Mouse (Mus musculus): ENCODE measurements around the gene AC161166.1. TPM values are rescaled to one million over a fixed set of nuclear protein-coding genes. Genes with fewer than 3 reads are reported as not detected.
A peak's percentile ranks its signal among the peaks of the same experiment; 100 is the strongest.

The AC161166.1 gene
- 2.1 and 2.2 TPM in 2 replicates for polyA plus RNA-seq (2015; fragmentation: Nextera tagmentation; extraction: Ambion mirVana)

DNA sequence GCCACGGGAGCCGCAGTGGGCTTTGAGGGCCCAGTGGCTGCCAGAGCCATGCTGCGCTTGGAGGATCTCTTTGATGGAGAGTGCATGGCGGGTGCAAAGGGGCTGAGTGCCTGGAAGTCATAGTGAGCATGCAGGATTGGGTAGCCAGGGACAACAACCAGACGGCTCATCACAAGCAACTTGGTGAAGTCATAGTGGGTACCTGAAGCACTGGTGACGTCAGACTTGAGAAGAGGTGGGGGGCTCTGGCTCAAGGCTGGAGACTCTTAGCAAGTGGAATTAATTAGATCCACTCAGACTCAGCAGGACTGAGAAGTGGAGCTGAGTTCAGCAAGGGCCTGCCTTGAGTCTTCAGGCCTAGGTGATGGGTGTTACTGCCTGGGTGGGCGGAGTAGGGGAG is at the start of gene AC161166.1:
Gene AC161166.1, minus strand, starts transcription at position 101 of the 400 bp plus-strand sequence.
- H3K9ac ChIP-seq: no peak within 1 kb of the TSS
- ATAC-seq (replicated peaks): no peak
- peaks cover 21% of the 10 kb centered on the region for H3K36me3 ChIP-seq (replicated peaks)
- no peak within 1 kb of the TSS for H3K27ac ChIP-seq
- 91% methylated on average over 7 of the region's 7 CpGs for WGBS
- no peaks in the 10 kb centered on the region for H3K27me3 ChIP-seq (replicated peaks)
- peaks cover 27% of the 10 kb centered on the region for H3K4me1 ChIP-seq
- H3K4me2 ChIP-seq: no peak within 1 kb of the TSS
- H3K4me3 ChIP-seq: no peak within 1 kb of the TSS
- no peaks in the 10 kb centered on the region for H3K9me3 ChIP-seq

DNA sequence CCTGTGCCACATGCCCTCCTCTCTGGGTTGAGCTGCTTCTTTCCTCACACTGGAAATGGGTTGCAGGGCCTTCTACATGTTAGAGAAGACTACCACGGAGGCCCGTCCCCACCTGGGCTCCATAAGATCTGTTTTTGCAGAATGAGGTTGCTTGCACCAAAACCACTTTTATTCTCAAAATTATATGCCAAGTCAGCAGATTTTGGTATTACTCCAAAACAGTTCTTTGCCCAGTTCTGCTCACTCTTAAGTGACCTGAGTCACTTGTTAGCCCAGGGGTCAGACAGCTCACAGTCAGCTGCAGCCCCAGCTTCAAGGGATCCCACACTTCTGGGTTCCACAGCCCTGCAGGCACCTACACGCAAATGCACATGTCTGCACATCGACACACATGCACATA is 49.2 kb upstream of the AC161166.1 start:
- 0 out of 2 replicates have a peak, but pooled peaks cover 9% of the 10 kb centered on the region for H3K36me3 ChIP-seq (replicated peaks)
- H3K27me3 ChIP-seq (replicated peaks): no peaks in the 10 kb centered on the region
- H3K9ac ChIP-seq: no peak overlapping the region
- H3K4me1 ChIP-seq: no peaks in the 10 kb centered on the region
- no peak overlapping the region for H3K4me2 ChIP-seq
- H3K9me3 ChIP-seq: no peaks in the 10 kb centered on the region
- no peak overlapping the region for H3K4me3 ChIP-seq
- no peak for ATAC-seq (replicated peaks)
- WGBS: 95% methylated on average over 4 of the region's 4 CpGs
- no peak overlapping the region for H3K27ac ChIP-seq

DNA sequence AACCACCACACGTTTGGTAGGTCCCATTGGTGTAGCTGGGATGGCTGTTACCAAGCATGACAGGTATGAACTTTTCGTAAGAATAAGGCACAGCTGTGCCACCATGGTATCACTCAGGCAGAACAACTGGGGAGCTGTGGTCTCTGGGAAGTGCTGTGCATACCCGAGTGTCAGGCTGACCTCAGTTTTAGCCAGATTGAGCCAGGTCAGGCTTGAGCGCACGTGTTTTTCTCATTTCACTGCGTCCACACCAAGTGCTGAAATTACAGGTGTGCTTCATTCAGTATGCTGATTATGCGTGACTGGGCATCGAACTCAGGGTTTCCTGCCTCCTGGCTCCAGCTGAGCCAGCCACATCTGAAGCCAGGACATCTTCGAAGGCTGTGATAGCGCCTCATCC is 43.5 kb upstream of the AC161166.1 start:
- 96% methylated on average over 10 of the region's 10 CpGs for WGBS
- Histone ChIP-seq H3K9ac (no peak overlapping the region), H3K36me3 (replicated peaks) (peaks cover 3% of the 10 kb centered on the region; the same call in 1 of the 2 replicates), H3K27me3 (replicated peaks) (no peaks in the 10 kb centered on the region), H3K4me1 (no peaks in the 10 kb centered on the region), H3K4me2 (no peak overlapping the region), H3K4me3 (no peak overlapping the region), H3K27ac (no peak overlapping the region), H3K9me3 (no peaks in the 10 kb centered on the region)
- ATAC-seq (replicated peaks): no peak

DNA sequence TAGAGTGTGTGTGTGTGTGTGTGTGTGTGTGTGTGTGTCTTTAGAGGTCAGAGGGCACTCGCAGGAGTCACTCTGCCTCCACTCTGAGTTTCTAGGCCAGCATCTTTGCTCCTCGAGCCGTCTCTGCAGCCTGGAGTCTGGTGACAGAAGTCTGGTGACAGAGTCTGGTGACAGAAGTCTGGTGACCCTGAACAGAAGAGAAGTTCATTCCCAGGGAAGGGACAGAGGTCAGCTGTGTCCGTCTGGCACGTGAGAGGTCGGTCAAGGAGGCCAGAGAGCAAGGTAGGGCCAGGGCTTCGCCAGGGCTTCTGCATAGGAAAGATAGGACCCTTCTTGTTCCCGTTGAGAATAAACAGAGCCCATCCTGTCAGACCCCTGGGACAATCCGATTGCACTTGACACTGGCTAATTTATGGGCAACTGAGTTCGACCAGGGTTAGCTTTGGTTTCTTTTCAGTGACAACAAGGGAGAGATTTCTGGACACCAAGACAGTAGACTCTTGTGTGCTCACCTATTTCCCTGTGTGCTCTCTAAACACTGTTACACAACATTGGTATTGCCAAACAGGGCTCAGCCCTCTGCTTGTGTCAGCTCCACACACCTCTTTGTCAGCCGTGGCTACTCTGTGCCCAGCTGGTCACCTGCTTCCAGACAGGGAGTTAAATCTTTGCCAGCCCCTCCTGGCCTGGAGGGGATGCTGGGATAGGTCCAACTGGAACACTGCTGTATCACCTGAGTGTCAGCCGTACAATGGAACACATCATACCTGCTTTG is 39.9 kb upstream of the AC161166.1 start:
- H3K9ac ChIP-seq: no peak overlapping the region
- WGBS: 95% methylated on average over 12 of the region's 12 CpGs
- H3K27ac ChIP-seq: no peak overlapping the region
- H3K4me2 ChIP-seq: no peak overlapping the region
- no peaks in the 10 kb centered on the region; the same call in 1 of the 2 replicates for H3K36me3 ChIP-seq (replicated peaks)
- H3K4me1 ChIP-seq: peaks cover 8% of the 10 kb centered on the region
- ATAC-seq (replicated peaks): no peak
- no peaks in the 10 kb centered on the region for H3K9me3 ChIP-seq
- no peak overlapping the region for H3K4me3 ChIP-seq
- H3K27me3 ChIP-seq (replicated peaks): no peaks in the 10 kb centered on the region

DNA sequence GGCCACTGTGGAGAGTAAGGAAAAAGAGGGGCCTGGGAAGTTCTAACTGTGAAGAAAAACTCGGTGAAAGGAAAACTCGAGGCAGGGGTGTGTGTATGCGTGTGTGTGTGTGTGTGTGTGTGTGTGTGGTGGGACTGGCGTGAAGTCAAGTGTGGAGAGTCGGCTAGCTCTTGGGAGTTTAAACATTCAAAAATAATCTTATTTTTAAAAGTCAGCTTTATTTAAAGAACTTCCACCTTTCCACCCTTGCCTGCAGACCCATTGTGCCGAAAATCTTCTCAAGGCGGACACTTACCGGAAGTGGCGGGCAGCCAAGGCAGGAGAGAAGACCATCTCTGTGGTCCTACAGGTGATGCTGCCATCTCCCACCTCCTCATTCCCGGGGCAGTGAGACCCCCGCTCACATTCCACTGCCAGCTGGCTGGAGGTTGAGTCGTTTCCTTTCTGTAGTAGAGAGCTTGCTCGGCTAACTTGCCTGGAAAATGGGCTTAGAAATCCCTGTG is 35.3 kb upstream of the AC161166.1 start:
- peak overlapping the region; percentile 75 for H3K4me2 ChIP-seq
- WGBS: 25% methylated on average over 13 of the region's 13 CpGs
- no peaks in the 10 kb centered on the region for H3K9me3 ChIP-seq
- H3K36me3 ChIP-seq (replicated peaks): no peaks in the 10 kb centered on the region; the same call in 1 of the 2 replicates
- H3K9ac ChIP-seq: peak overlapping the region; percentile 84
- H3K27me3 ChIP-seq (replicated peaks): no peaks in the 10 kb centered on the region
- H3K4me3 ChIP-seq: peak overlapping the region; percentile 87
- peaks cover 16% of the 10 kb centered on the region for H3K4me1 ChIP-seq
- ATAC-seq (replicated peaks): peak; percentile 28; the same call in 1 of the 2 replicates
- 0 out of 2 replicates have a peak overlapping the region, but pooled peaks have one; percentile 73 for H3K27ac ChIP-seq

DNA sequence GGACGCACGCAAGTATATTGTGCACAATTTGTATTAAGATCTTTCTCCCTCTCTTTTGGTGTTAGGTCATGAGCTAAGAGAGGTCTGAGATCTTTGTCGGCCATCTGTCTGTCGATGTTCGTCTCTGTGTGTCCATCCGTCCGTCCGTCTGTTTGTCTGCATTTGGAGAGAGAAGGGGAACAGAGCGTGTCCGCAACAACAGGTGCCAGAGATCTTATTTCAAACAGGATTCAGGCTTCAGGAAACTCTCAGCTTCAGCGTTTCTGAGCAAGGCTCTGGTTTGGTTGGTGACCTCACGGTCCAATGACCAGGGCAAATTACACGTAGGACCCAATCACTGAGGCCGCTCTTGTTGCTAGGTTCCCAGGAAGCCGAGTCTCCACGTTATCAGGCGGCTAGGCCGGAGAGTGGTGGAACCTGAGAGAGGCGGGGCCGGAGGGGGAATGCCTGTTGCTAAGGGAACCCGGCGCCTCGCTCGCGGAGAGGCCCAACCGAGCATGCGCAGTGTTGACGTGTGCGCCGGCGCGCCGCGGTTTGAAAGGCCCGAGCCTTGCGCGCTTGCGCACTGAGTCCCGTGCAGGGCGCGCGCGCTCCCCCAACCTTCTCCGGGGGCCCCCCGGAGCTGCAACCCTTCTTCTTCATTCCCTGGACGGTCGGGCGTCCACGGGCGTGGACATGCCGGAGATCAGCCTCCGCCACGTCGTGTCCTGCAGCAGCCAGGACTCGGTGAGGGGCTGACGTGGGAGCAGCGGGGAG is 34.6 kb upstream of the AC161166.1 start:
- Histone ChIP-seq H3K9me3 (no peaks in the 10 kb centered on the region), H3K27ac (peak overlapping the region; percentile 73), H3K36me3 (replicated peaks) (no peaks in the 10 kb centered on the region; the same call in 1 of the 2 replicates), H3K4me2 (peak overlapping the region; percentile 75), H3K4me3 (peak overlapping the region; percentile 87), H3K4me1 (peaks cover 16% of the 10 kb centered on the region), H3K9ac (peak overlapping the region; percentile 84), H3K27me3 (replicated peaks) (no peaks in the 10 kb centered on the region)
- peak; percentile 98 for ATAC-seq (replicated peaks)
- under 1% methylated on average over 57 of the region's 57 CpGs for WGBS

DNA sequence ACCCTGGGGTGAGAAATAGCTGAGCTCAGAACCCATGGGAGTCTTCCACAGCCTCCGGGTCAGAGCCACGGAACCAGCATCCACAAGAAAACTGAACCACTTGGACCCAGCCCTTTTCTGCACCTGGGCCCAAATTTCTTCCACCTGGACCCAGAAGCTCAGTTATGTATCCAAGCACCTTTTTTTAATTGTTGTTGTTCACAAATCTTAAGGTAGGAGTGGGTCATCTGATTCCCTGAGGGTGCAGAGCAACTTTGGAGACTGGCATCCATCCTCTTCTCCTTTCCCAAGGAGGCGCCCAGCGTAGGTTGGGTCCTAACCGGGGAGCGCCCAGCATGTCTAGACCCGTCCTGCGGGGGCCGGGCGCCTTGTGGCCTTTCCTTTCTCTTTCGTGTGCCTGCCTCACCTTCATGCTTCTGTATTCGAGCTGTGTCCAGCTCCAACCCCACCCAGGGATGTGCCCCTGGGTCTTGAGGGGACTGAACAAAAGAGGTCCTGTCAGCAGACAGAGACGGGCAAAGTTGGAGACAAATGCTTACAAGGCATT is 33.9 kb upstream of the AC161166.1 start, which contains the start of the genes Pinlyp and Xrcc1:
Gene Pinlyp, minus strand, starts transcription at position 51 of the 547 bp plus-strand sequence.
Gene Xrcc1, plus strand, starts transcription at position 222 of the 547 bp plus-strand sequence.
- Histone ChIP-seq H3K9ac (peak within 1 kb of the TSS; percentile 84), H3K9me3 (no peaks in the 10 kb centered on the region), H3K27ac (peak within 1 kb of the TSS; percentile 73), H3K4me3 (peak within 1 kb of the TSS; percentile 87), H3K4me1 (peaks cover 16% of the 10 kb centered on the region), H3K27me3 (replicated peaks) (no peaks in the 10 kb centered on the region), H3K36me3 (replicated peaks) (no peaks in the 10 kb centered on the region), H3K4me2 (peak within 1 kb of the TSS; percentile 75)
- 39% methylated on average over 13 of the region's 13 CpGs for WGBS
- ATAC-seq (replicated peaks): no peak; the same call in 1 of the 2 replicates

DNA sequence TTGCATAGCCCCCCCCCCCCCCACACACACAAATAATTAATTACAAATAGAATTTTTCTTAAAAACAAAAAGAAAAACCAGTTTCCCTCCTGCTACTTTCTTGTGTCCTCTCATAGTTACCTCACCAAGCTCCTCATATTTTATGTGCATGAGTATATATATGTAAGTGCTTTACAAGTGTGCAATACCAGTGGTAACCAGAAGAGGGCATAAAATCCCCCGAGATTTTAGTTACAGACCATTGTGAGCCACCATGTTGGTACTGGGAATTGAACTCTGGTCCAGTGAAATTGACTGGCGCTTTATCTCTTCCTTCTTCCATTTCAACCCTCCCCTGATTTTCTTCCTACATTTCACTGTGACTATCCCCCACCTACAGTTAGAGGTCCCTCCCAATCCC is 32.3 kb upstream of the AC161166.1 start:
- Histone ChIP-seq H3K36me3 (replicated peaks) (no peaks in the 10 kb centered on the region), H3K9me3 (no peaks in the 10 kb centered on the region), H3K27me3 (replicated peaks) (no peaks in the 10 kb centered on the region), H3K9ac (no peak overlapping the region), H3K4me3 (no peak overlapping the region), H3K4me2 (no peak overlapping the region), H3K4me1 (peaks cover 16% of the 10 kb centered on the region), H3K27ac (no peak overlapping the region)
- 83% methylated on average over 2 of the region's 2 CpGs for WGBS
- ATAC-seq (replicated peaks): no peak

DNA sequence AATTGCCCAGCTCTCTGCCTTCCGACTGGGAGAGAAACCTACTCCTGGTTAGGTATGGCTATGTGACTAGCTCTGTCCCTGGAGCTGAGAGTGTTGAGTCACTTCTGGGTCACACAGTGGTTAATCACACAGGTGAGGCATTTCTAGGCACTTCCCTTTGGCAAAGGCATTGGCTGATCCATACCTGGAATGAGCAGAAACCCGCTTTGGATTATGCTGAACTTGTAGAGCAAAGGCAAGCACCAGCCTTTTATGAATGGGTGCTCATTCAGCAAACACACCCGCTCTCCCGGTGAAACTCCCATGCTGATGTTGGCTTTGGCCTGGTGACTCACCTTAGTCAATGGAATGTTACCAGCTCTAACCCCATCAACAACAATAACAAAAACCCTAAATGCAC is 27.4 kb upstream of the AC161166.1 start:
- H3K27me3 ChIP-seq (replicated peaks): no peaks in the 10 kb centered on the region
- H3K36me3 ChIP-seq (replicated peaks): peaks cover 7% of the 10 kb centered on the region
- WGBS: 92% methylated on average over 4 of the region's 4 CpGs

DNA sequence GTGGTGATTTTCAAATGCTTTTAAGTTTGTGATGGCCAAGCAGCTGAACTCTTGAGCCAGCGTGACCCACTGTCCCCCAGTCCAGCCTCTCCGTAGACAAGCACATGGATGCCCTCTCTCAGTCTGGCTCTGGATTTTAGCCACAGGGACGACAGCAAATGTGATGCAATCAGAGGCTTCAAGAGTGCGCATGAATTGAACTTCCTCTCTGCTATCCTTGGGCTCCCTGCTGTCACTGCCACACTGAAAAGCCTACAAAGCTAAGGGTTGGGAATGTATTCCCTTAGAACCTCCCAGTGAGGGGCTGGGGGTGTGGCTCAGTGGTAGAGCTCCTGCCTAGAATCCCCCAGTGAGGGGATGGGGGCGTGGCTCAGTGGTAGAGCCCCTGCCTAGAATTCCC is 26.4 kb upstream of the AC161166.1 start:
- Histone ChIP-seq H3K9me3 (no peaks in the 10 kb centered on the region), H3K4me2 (no peak overlapping the region), H3K27ac (no peak overlapping the region), H3K4me1 (peaks cover 18% of the 10 kb centered on the region), H3K27me3 (replicated peaks) (no peaks in the 10 kb centered on the region), H3K4me3 (no peak overlapping the region), H3K36me3 (replicated peaks) (peaks cover 12% of the 10 kb centered on the region), H3K9ac (no peak overlapping the region)
- ATAC-seq (replicated peaks): peak; percentile 28; the same call in 1 of the 2 replicates
- 75% methylated on average over 5 of the region's 5 CpGs for WGBS

More for the DNA sequence above, 27.4 kb upstream of the AC161166.1 start:
- Histone ChIP-seq H3K9ac (no peak overlapping the region), H3K27ac (no peak overlapping the region), H3K9me3 (no peaks in the 10 kb centered on the region), H3K4me2 (no peak overlapping the region), H3K4me3 (no peak overlapping the region), H3K4me1 (peaks cover 8% of the 10 kb centered on the region)
- no peak for ATAC-seq (replicated peaks)

DNA sequence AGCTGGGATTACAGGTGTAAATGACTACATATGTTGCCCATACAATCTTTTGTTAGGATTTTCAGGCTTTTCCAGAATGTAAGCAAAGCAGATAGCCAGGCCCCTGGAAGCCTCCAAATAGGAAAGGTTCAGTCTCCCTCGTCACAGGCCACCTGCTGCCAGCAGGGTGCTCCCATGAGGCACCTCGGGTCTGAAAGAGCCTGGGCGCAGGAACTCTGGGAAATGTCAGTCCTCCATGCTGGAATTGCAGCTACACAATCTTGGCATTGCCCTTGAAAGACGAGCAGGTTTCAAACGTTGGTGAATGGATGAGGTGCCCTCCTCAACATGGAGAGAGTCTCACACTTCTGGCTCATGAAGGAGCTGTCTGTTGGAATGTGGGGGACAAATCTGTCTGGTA is 25.9 kb upstream of the AC161166.1 start:
- WGBS: 49% methylated on average over 5 of the region's 5 CpGs
- ATAC-seq (replicated peaks): no peak

DNA sequence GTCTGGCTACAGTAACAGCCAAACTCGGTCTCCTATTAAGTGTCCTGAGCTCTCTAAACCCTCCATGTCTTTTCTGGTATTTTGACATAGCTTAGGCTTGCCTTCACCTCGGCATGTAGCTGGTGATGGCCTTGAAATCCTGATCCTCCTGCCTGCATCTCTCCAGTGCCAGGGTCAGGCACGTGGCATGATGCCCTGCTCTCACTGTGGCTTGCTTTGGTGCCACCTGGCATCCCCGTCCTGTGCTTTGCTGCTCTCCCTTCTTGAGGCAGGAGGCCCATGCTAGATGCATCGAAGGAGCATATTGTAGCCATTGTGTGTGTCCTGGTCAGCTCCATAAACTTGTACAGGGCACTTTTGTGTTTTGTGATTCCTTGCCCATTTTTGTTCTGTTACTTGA is 25.3 kb upstream of the AC161166.1 start:
- Histone ChIP-seq H3K4me2 (no peak overlapping the region), H3K27ac (no peak overlapping the region), H3K9me3 (no peaks in the 10 kb centered on the region), H3K9ac (no peak overlapping the region), H3K36me3 (replicated peaks) (peaks cover 18% of the 10 kb centered on the region), H3K4me1 (peaks cover 28% of the 10 kb centered on the region), H3K27me3 (replicated peaks) (no peaks in the 10 kb centered on the region), H3K4me3 (no peak overlapping the region)
- WGBS: 82% methylated on average over 5 of the region's 5 CpGs
- no peak for ATAC-seq (replicated peaks)

More for the DNA sequence above, 25.9 kb upstream of the AC161166.1 start:
- H3K36me3 ChIP-seq (replicated peaks): peaks cover 17% of the 10 kb centered on the region
- peaks cover 23% of the 10 kb centered on the region for H3K4me1 ChIP-seq
- H3K4me2 ChIP-seq: no peak overlapping the region
- no peaks in the 10 kb centered on the region for H3K9me3 ChIP-seq
- no peak overlapping the region for H3K9ac ChIP-seq
- no peak overlapping the region for H3K4me3 ChIP-seq
- no peak overlapping the region for H3K27ac ChIP-seq
- H3K27me3 ChIP-seq (replicated peaks): no peaks in the 10 kb centered on the region

Data from midbrain, embryonic 15.5 days (tissue).